Mouse (Mus musculus): ENCODE results near the gene Vstm2b.

DNA sequence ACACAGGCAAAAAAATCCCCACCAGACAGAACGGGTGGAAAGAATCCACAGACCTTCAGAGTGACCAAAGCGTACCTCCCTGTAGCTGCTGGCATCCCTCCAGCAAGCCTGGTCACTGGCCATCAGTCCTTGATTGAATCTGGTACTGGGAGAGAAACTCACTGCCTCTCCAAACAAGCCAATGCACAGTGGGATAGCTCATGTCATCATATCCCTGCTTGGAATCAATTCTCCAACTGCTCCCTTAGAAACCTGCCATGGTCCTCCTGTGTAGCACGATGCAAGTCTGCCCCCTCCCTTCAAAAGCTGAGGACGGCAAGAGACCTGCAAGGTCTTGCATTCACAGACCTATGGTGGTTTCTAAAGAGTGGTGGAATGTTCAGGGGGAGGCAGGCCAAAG lies 1.2 kb upstream of the Vstm2b start:
- TF ChIP-seq GATA1 (IDR thresholded peaks at IDR 0.05; ENCODE audit: low read length) (no peak), TAL1 (IDR thresholded peaks at IDR 0.05; ENCODE audit: low read length) (no peak)
